Mouse (Mus musculus) cortical plate, adult 2 months (tissue): ENCODE measurements at regions not wholly inside any gene's neighbourhood (a gene's known extent, or its start where the extent isn't known, plus 50 kb on each side); places are given as distances from the start of the nearest gene placed in this dataset.

ENCODE experiments used
- CTCF ChIP-seq: fragments of 200-500 bp; IDR thresholded peaks from 2 replicates; pipeline ENCODE4 v1.5.1; 2011; ENCODE audit warnings: mild to moderate bottlenecking, control low read depth, low read length; ENCODE audit not compliant: insufficient read depth; ENCODE audit errors: extremely low read depth
- POLR2A ChIP-seq: fragments of 200-500 bp; IDR thresholded peaks from 2 replicates; pipeline ENCODE4 v1.6.1; 2011; ENCODE audit warnings: mild to moderate bottlenecking, low read length, control low read depth; ENCODE audit not compliant: insufficient read depth; ENCODE audit errors: extremely low read depth

DNA sequence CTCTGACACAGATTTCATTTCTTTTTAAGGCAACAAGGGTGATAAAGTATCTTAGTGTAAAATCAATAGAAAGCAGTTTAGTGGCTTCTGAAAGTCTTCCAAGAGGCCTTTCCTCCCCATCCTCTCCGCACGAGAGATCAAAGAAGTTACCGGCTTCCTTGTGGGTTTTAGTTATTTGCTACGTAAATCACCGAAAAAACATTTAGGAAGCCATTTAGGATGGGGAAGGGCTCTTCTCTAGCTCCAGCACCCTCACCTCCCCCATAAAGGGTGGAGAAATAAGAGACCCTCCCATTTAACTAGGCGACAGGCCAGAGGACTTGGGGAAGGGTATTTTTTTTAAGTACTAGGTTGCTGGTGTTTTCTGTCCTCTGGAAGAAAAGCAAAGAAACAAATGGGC is 287.9 kb upstream of the Kazn start:
- TF ChIP-seq POLR2A (no peak), CTCF (no peak)
